In genomic region chr13:111948395-111948794, GRCm38 (mm10) we compare ENCODE assay signal across 18 mouse cellular contexts.
"Had no signal": no experiment of that assay in that cellular context is flagged by ENCODE, and none has a peak within 500 bp of the region (broad histone marks: within the 10 kb centered on the region; RNA-seq: fewer than 3 reads in every experiment).

No protein-coding gene starts in this region.

- H3K27me3 ChIP-seq: midbrain, embryonic 12.5 days; neural tube, embryonic 13.5 days; neural tube, embryonic 15.5 days had no signal

- H3K36me3 ChIP-seq: midbrain, embryonic 10.5 days; midbrain, embryonic 12.5 days; neural tube, embryonic 13.5 days; neural tube, embryonic 15.5 days had no signal

- H3K9me3 ChIP-seq: midbrain, embryonic 10.5 days; midbrain, embryonic 12.5 days; neural tube, embryonic 13.5 days; neural tube, embryonic 15.5 days had no signal

- H3K9ac ChIP-seq: lung, embryonic 14.5 days; midbrain, embryonic 12.5 days; neural tube, embryonic 13.5 days; neural tube, embryonic 15.5 days had no signal

- ATAC-seq: midbrain, embryonic 16.5 days had no signal

- H3K4me2 ChIP-seq: lung, embryonic 14.5 days; midbrain, embryonic 12.5 days; neural tube, embryonic 13.5 days; neural tube, embryonic 15.5 days had no signal

- DNase-seq: lung, embryonic 14.5 days; lung, postnatal 10 days; lung, postnatal 4 days; midbrain, embryonic 14.5 days; retina, postnatal 1 day; right cerebral cortex, adult 18-20 months; right cerebral cortex, postnatal 25 days; right cerebral cortex, postnatal 4 days; spleen, adult 18-20 months; thymus, adult 18-20 months; thymus, postnatal 14 days; thymus, postnatal 36 days had no signal

- H3K27ac ChIP-seq: midbrain, embryonic 10.5 days; midbrain, embryonic 12.5 days; neural tube, embryonic 13.5 days; neural tube, embryonic 15.5 days had no signal

- H3K4me3 ChIP-seq: midbrain, embryonic 10.5 days; midbrain, embryonic 12.5 days; myocyte; neural tube, embryonic 13.5 days; neural tube, embryonic 15.5 days had no signal
